Mouse (Mus musculus) bone marrow macrophage, adult 2 months (primary cell): ENCODE measurements at regions not wholly inside any gene's neighbourhood (a gene's known extent, or its start where the extent isn't known, plus 50 kb on each side); places are given as distances from the start of the nearest gene placed in this dataset.

Experiments used
- H3K27ac ChIP-seq: 2 replicates; pipeline ENCODE4 v1.5.1; 2012; ENCODE audit warnings: low read depth, low read length; ENCODE audit not compliant: insufficient read depth
- H3K4me1 ChIP-seq: 2 replicates; pipeline ENCODE4 v1.6.1; 2012; ENCODE audit warnings: low read length; ENCODE audit not compliant: control insufficient read depth, insufficient read depth
- H3K4me3 ChIP-seq: 2 replicates; pipeline ENCODE4 v1.5.1; 2012; ENCODE audit warnings: mild to moderate bottlenecking, low read length, moderate library complexity; ENCODE audit not compliant: insufficient read depth
- CTCF ChIP-seq: IDR thresholded peaks from 2 replicates; pipeline ENCODE4 v1.5.1; 2012; ENCODE audit warnings: low read depth, mild to moderate bottlenecking, low read length, moderate library complexity
- POLR2A ChIP-seq: IDR thresholded peaks from 2 replicates; pipeline ENCODE4 v1.6.1; 2012; ENCODE audit warnings: mild to moderate bottlenecking, low read depth, low read length, borderline replicate concordance

DNA sequence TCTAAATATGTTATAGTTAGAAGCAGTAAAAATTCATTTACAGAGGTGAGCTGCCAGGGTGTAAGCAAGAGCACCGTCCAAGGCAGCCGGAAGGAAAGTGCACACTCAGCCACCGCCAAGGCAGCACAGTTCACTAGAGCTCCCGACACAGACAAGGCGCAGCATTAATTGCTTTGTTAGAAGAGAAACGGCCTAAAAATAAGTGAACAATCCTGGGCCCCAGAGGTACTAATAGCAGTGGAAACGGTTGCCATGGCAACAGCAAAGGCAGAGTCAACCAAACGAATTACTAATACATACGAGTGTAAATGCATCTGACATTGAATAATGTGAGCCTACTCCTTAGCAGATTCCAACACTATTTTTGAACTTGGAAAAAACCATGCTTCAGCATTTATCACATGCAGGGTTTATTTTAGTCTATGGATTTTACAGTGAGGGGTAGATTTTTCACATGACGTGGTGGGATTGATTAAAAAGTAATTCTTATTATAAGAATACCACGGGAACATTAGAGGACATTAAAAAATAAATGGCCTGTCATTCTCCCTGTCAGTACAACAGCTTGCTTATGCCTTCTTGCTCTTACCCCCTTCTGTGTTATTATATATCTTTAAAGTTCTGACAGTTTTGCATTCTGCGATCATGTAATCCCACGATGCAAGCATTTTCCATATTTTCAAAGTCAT, 62.5 kb downstream of the Cavin4 start:
- no peak overlapping the region for H3K4me3 ChIP-seq
- H3K27ac ChIP-seq = no peak overlapping the region
- TF ChIP-seq POLR2A (no peak), CTCF (no peak)
- no peaks in the 10 kb centered on the region for H3K4me1 ChIP-seq

DNA sequence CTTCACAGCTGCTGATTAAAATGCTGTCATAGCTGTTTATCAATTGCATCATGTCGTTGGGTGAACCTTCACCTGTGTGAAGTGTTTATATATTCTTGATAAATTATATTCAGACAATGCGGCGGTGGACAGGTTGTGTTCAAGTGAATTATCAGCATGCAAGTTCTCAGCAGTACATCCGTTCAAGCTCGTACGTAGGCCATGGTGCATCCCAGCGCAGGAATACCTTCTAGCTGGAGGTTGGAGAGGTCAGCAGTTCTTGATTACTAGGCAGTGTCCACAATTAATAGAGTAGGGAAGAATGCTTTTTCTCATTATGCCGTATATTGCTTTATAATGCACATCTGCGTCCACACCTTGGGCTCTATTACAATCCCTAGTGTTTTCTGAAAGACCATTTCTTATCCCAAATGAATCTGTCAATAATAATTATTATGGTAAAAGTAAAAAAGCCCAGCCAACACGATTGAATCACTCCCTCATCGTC, 63.1 kb downstream of the Cavin4 start:
- Histone ChIP-seq H3K4me1 (no peaks in the 10 kb centered on the region), H3K4me3 (no peak overlapping the region), H3K27ac (no peak overlapping the region)
- TF ChIP-seq CTCF (no peak), POLR2A (no peak)

DNA sequence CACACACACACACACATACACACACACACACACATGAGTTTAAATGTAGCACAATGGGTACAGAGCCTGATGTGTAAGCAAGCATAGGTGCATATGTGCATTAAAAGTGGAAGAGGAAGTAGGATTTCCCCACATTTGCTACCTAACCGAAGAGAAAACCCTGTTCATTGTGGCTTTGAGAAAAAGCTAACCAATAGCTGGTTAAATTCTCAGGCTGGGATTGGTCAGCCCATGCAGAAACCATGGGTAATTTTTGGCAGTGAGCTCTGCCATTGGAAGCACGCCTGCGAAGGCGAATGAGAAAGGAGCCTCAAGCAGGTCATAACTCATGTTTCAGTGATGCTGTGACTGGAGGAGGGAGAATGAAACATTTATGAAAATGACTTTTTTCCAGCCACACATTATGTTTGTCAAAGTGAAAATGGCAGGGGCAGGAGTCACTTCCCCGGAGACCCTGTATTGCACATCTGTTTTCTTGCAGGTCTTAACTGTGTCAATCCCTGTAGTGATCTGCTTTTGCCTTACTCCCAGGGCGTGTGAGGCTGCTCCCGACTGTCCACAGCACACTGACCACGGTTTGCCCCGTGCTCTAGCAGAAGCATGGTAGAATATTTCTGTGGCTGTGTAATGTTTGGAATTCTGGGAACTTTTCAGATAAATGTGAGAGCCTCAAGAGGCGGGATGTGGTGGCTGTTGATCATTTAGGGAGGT, 71.7 kb downstream of the Cavin4 start:
- H3K4me3 ChIP-seq = no peak overlapping the region
- no peak for TF ChIP-seq POLR2A
- TF ChIP-seq CTCF = no peak

GRCm38 (mm10) chr4:48746237-48746636, 82.9 kb downstream of the Cavin4 start:
- TF ChIP-seq POLR2A (no peak), CTCF (no peak)

More for the DNA sequence above, 71.7 kb downstream of the Cavin4 start:
- H3K4me1 ChIP-seq = no peaks in the 10 kb centered on the region
- H3K27ac ChIP-seq = no peak overlapping the region

DNA sequence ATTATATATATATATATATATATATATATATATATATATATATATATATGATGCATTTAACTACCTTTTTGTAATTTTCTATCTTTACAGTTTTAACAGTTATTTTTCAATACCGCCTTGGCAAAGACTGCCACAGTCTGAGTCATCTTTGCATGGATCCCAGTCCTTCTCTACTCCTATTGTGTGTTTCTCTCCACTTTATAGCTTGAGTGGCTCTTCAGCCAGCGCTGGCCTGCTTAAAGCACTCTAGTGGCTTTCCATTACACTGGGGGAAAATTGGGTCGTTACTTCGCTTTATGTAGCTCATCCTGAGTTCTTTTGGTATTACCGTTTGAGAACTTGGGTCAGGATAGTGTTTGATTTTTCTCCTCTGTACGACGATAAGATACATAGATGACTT, 86.3 kb downstream of the Cavin4 start:
- Histone ChIP-seq H3K27ac (no peak overlapping the region), H3K4me3 (no peak overlapping the region), H3K4me1 (no peaks in the 10 kb centered on the region)
- TF ChIP-seq CTCF = no peak
- no peak for TF ChIP-seq POLR2A

More at GRCm38 (mm10) chr4:48746237-48746636, 82.9 kb downstream of the Cavin4 start:
- Histone ChIP-seq H3K27ac (no peak overlapping the region), H3K4me1 (no peaks in the 10 kb centered on the region), H3K4me3 (no peak overlapping the region)

DNA sequence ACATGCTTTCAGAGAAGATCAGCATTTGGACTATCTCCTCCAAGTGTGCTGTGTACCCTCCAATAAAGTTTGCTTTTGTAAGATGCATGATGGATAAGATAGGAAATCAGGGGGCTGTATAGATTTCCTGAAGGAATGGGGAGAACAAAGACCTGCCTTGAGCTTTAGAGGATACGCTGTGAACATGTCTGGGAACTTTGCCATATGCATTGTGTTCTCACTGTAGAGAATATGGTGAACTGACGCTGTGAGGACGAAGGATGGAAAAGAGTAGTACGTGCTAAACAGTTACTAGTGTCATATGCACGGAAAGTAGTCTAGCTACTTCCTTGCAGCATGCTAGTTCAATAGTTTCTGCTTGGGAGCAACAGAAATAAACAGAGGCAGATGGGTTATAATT, 86.8 kb downstream of the Cavin4 start:
- TF ChIP-seq POLR2A = no peak
- TF ChIP-seq CTCF = no peak
- H3K27ac ChIP-seq = no peak overlapping the region

DNA sequence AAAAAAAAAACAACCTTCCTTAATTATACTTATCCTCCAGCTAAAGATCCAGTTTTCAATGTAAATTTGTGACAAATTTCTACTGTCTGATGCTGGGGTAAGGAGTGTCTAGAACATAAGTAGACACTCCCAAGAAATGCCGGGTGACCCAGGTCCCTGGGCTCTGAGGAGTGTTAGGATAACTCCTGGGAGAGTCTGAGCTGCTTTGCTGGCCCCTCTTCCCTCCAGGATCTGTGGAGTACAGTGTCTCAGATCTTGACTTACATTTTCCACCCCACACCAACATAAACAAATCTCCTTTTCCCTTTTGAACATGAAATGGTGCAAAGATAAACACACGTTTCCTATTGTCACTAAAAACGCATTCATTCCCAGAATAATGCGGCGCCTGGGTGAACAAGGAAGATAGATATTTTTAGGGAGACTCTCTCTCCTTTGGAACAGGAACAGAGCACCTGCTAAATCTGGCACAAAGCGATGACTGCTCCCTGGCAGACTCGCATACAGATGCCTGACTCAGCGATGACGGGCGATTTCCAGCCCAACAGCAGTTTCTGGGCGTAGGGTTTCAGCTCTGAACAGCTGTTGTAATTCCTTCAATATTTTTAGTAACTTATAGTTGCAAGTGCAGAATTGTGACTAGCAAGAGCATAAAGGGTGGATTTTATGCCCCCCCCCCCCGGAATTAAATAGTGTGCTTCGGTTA, 91.3 kb downstream of the Cavin4 start:
- Histone ChIP-seq H3K4me1 (no peaks in the 10 kb centered on the region), H3K4me3 (no peak overlapping the region), H3K27ac (no peak overlapping the region)
- TF ChIP-seq POLR2A (no peak), CTCF (no peak)

More for the DNA sequence above, 86.8 kb downstream of the Cavin4 start:
- Histone ChIP-seq H3K4me1 (no peaks in the 10 kb centered on the region), H3K4me3 (no peak overlapping the region)

GRCm38 (mm10) chr4:48760625-48761024, 97.3 kb downstream of the Cavin4 start:
- TF ChIP-seq CTCF (no peak), POLR2A (no peak)
- Histone ChIP-seq H3K4me3 (no peak overlapping the region), H3K4me1 (no peaks in the 10 kb centered on the region), H3K27ac (no peak overlapping the region)

- Histone ChIP-seq H3K27ac (no peak overlapping the region), H3K4me3 (no peak overlapping the region), H3K4me1 (no peaks in the 10 kb centered on the region)
- TF ChIP-seq CTCF = no peak
- no peak for TF ChIP-seq POLR2A
These were observed 103.1 kb downstream of the Cavin4 start for GRCm38 (mm10) chr4:48766458-48766857.
